Mouse (Mus musculus) midbrain, embryonic 16.5 days (tissue): ENCODE results near the gene Wscd1. TPM values are rescaled to one million over a fixed set of nuclear protein-coding genes. Genes with fewer than 3 reads are reported as not detected.

Source experiments
- ATAC-seq: fragments of 200-750 bp; cut with Nextera tagmentation; 2 replicates; pipeline ENCODE4 v1.8.0; 2017; ENCODE audit warnings: moderate TSS enrichment
- H3K27ac ChIP-seq: fragments of 300-500 bp; sonication (generic); 2 replicates; pipeline ENCODE4 v1.5.1; 2014; ENCODE audit warnings: mild to moderate bottlenecking, low read length, mixed read lengths
- H3K27me3 ChIP-seq: fragments of 300-500 bp; sonication (generic); 2 replicates; pipeline ENCODE4 v1.6.1; 2014; ENCODE audit warnings: low read depth, low read length, mixed read lengths; ENCODE audit not compliant: control insufficient read depth, insufficient read depth
- H3K36me3 ChIP-seq: fragments of 300-500 bp; sonication (generic); 2 replicates; pipeline ENCODE4 v1.6.1; 2014; ENCODE audit warnings: mild to moderate bottlenecking, low read length, moderate library complexity, mixed read lengths; ENCODE audit not compliant: control insufficient read depth, insufficient read depth
- H3K4me1 ChIP-seq: fragments of 300-500 bp; sonication (generic); 2 replicates; pipeline ENCODE4 v1.6.1; 2014; ENCODE audit warnings: mild to moderate bottlenecking, low read length, mixed read lengths; ENCODE audit not compliant: control insufficient read depth, insufficient read depth
- H3K4me2 ChIP-seq: fragments of 300-500 bp; sonication (generic); 2 replicates; pipeline ENCODE4 v1.6.1; 2014; ENCODE audit warnings: mild to moderate bottlenecking, low read length, mixed read lengths
- H3K4me3 ChIP-seq: fragments of 300-500 bp; sonication (generic); 2 replicates; pipeline ENCODE4 v1.5.1; 2014; ENCODE audit warnings: low read depth, mild to moderate bottlenecking, low read length, moderate library complexity, mixed read lengths
- H3K9ac ChIP-seq: fragments of 300-500 bp; sonication (generic); 2 replicates; pipeline ENCODE4 v1.6.1; 2014; ENCODE audit warnings: low read depth, low read length, mixed read lengths
- H3K9me3 ChIP-seq: fragments of 300-500 bp; sonication (generic); replicated peaks from 2 replicates; pipeline ENCODE4 v1.6.1; 2014; ENCODE audit warnings: mild to moderate bottlenecking, low read length, mixed read lengths; ENCODE audit not compliant: control insufficient read depth, poor library complexity, severe bottlenecking
- whole genome bisulfite sequencing: fragments of 180-500 bp; shearing (Covaris S2); extraction: QIAGEN DNeasy Blood & Tissue Kit; methylation state at CpG from one replicate; pipeline ENCODE4 v1.1.7; 2014; 5-methylcytosine and 5-hydroxymethylcytosine counted together
- polyA plus RNA-seq: library from polyadenylated mRNA; unstranded; fragments of >200 nt; fragmentation: Nextera tagmentation; extraction: Ambion mirVana; gene quantifications from 2 replicates; pipeline ENCODE4 v1.2.1, GENCODE M21; 2015

The Wscd1 gene
- polyA plus RNA-seq, 1 experiment from 2014 or later, result 86.3 TPM

GRCm38 (mm10) chr11:71772802-71773201 is 23.1 kb downstream of the Wscd1 start:
- peak; percentile 41; the same call in 1 of the 2 replicates for ATAC-seq
- no peak overlapping the region for H3K4me2 ChIP-seq
- H3K27ac ChIP-seq, result 0 out of 2 replicates have a peak overlapping the region, but pooled peaks have one; percentile 10
- H3K27me3 ChIP-seq, result no peaks in the 10 kb centered on the region
- H3K4me3 ChIP-seq, result no peak overlapping the region
- H3K9me3 ChIP-seq, result no peaks in the 10 kb centered on the region
- H3K9ac ChIP-seq, result no peak overlapping the region; the same call in 1 of the 2 replicates
- peaks cover 17% of the 10 kb centered on the region for H3K4me1 ChIP-seq
- WGBS, result 20% methylated on average over 4 of the region's 4 CpGs
- peaks cover 12% of the 10 kb centered on the region for H3K36me3 ChIP-seq

DNA sequence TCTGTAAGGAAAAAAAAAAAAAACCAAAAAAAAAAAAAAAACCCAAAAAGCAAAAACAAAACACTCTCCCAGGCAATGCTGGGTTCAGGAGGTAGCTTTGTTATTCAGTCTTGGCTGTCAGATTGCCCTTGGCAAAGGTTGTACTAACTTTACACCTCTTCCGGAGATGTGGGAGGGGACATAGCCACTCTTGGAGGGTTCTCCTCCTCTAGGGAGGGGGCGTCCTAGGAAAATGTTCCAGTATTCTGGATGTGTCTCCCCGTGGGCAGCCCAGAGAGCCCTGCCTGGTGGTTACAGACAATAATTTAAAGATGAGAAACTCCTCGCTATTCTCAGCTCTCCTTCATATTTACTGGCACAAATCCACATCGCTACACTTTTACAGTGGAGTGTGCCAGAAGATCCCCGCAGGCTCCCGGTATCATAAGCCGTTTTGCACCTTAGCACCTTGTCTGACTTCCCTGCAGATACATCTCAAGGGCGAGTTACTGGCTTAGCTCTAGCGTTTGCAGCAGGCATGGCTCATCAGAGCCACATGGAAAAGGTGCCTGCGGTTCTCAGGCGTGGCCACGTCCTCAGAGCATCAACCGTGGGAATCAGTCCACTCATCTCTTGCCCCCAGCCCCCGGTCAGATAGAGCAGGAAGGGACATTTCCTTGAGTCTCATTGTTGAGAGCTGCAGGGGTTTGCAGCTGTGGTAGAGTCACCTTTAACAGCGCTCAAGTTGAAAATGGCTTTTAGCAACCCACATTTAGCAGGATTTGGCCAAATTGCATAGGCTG is 24.5 kb downstream of the Wscd1 start:
- Histone ChIP-seq H3K4me2 (no peak overlapping the region), H3K36me3 (peaks cover 5% of the 10 kb centered on the region), H3K27me3 (no peaks in the 10 kb centered on the region), H3K27ac (no peak overlapping the region), H3K9me3 (no peaks in the 10 kb centered on the region), H3K4me1 (peaks cover 23% of the 10 kb centered on the region), H3K4me3 (no peak overlapping the region), H3K9ac (no peak overlapping the region)
- 51% methylated on average over 16 of the region's 16 CpGs for WGBS
- no peak for ATAC-seq

DNA sequence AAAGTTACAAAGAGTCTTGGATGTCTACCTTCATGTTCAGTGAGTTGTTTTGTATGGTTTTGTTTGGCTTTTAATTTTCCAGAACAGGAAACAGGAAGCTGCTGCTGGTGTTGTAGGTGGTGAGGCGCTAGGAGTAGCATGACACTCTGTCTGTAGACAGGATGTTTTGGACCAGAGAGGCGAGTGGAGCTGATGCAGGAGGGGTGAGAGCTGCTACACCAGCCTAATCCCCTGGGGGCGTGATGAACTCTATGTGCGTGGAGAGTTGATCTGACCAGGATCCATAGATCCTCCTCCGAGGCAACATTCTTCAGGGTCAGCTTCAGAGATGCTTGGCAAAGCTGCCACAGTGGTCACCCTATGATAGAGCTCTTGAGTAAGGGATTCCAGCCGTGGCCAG is 25.3 kb downstream of the Wscd1 start:
- Histone ChIP-seq H3K4me1 (peaks cover 31% of the 10 kb centered on the region), H3K36me3 (peaks cover 2% of the 10 kb centered on the region; the same call in 1 of the 2 replicates), H3K27ac (no peak overlapping the region), H3K9me3 (no peaks in the 10 kb centered on the region), H3K27me3 (no peaks in the 10 kb centered on the region), H3K4me2 (no peak overlapping the region), H3K4me3 (no peak overlapping the region), H3K9ac (no peak overlapping the region)
- 82% methylated on average over 6 of the region's 6 CpGs for WGBS
- ATAC-seq, result no peak

DNA sequence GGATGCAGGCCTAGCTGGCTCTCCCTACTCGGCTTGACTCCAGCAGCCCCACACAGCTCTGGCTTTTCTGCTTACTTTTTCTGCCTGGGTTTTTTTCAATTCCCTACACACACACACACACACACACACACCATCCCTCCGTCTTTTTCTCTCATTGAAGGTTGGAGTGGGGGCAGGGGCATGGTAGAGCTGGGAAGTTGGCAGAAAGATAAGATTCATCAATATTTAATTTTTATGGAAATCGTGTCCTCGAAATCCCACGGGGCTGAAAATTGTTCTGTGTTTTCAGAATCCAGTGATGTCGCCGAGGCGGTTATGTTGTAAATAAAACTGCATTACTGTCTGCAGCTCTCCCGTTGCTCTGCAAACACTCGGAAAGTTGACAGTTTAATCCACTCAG is 29.9 kb downstream of the Wscd1 start:
- Histone ChIP-seq H3K9me3 (no peaks in the 10 kb centered on the region), H3K4me3 (no peak overlapping the region), H3K9ac (no peak overlapping the region), H3K27ac (peak overlapping the region; percentile 68), H3K4me2 (no peak overlapping the region), H3K4me1 (peaks cover 32% of the 10 kb centered on the region), H3K36me3 (peaks cover 6% of the 10 kb centered on the region; the same call in 1 of the 2 replicates), H3K27me3 (no peaks in the 10 kb centered on the region)
- WGBS, result 44% methylated on average over 10 of the region's 10 CpGs
- ATAC-seq, result peak; percentile 68

DNA sequence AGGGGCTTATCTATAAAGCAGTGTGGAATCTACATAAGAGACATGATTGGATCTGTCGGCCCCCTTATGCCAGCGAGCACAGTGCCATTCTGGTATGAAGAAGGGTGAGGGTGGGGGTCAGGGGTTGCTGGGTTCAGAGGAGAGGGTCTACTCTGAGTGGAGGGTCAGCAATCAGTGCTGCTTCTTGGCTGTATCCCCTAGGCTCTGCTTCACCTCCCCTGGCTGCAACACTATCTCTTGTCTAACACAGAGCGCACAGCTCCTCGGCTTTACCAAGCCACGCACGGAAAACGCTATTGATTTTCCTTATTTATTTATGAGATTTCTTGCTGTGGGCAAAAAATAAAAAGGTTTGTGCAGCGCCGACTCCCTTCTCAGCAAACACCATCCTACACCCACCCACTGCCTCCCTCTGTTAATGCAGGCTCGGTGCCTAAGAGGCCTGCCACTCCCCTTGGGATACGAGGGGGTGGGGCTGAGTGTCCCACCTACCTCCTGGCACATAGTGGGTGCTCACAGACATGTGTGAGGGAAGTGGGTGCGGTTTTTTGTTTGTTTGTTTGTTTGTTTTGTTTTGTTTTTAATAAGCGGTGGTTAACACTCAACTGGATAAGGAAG is 32.1 kb downstream of the Wscd1 start:
- H3K4me3 ChIP-seq, result no peak overlapping the region
- peak overlapping the region; percentile 25; the same call in 1 of the 2 replicates for H3K27ac ChIP-seq
- WGBS, result 59% methylated on average over 13 of the region's 13 CpGs
- peak; percentile 43; the same call in 1 of the 2 replicates for ATAC-seq
- no peak overlapping the region for H3K4me2 ChIP-seq
- H3K9ac ChIP-seq, result no peak overlapping the region
- no peaks in the 10 kb centered on the region for H3K27me3 ChIP-seq
- no peaks in the 10 kb centered on the region for H3K9me3 ChIP-seq
- peaks cover 14% of the 10 kb centered on the region for H3K36me3 ChIP-seq
- H3K4me1 ChIP-seq, result peaks cover 32% of the 10 kb centered on the region

GRCm38 (mm10) chr11:71785499-71785898 is 35.8 kb downstream of the Wscd1 start:
- Histone ChIP-seq H3K36me3 (peaks cover 28% of the 10 kb centered on the region), H3K27ac (no peak overlapping the region), H3K9ac (no peak overlapping the region), H3K4me1 (peaks cover 14% of the 10 kb centered on the region), H3K9me3 (no peaks in the 10 kb centered on the region), H3K27me3 (no peaks in the 10 kb centered on the region), H3K4me3 (no peak overlapping the region), H3K4me2 (no peak overlapping the region)
- WGBS, result 88% methylated on average over 4 of the region's 4 CpGs
- no peak for ATAC-seq

- H3K4me1 ChIP-seq, result no peaks in the 10 kb centered on the region
- H3K36me3 ChIP-seq, result peaks cover 28% of the 10 kb centered on the region
- WGBS, result 94% methylated on average over 4 of the region's 4 CpGs
- no peak overlapping the region for H3K27ac ChIP-seq
- H3K27me3 ChIP-seq, result no peaks in the 10 kb centered on the region
- no peak overlapping the region for H3K4me3 ChIP-seq
- no peak for ATAC-seq
- no peak overlapping the region for H3K4me2 ChIP-seq
- H3K9me3 ChIP-seq, result no peaks in the 10 kb centered on the region
- H3K9ac ChIP-seq, result no peak overlapping the region
Observed at GRCm38 (mm10) chr11:71788209-71788608, 38.5 kb downstream of the Wscd1 start.

DNA sequence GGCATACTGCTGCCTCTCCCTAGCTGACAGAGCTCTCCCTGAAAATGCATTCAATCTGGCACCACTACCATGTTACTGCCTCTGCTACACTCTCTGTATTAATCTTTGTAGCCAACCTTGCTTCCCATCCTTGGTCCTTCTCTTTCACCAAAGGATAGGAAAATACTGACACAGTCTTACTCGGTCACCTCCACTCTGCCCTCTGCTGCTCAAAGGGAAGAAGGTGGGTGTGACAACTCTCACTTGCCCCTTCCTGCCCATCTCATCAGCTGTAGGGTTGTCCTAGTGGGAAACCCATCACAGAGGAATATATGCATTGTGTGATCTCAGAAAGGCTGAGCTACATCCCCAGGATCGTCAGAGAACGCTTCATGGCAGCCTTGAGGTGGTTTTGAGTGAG is 40.5 kb downstream of the Wscd1 start:
- H3K9ac ChIP-seq, result no peak overlapping the region
- H3K27me3 ChIP-seq, result no peaks in the 10 kb centered on the region
- no peaks in the 10 kb centered on the region for H3K9me3 ChIP-seq
- ATAC-seq, result no peak
- 81% methylated on average over 3 of the region's 3 CpGs for WGBS
- H3K27ac ChIP-seq, result no peak overlapping the region
- no peak overlapping the region for H3K4me3 ChIP-seq
- no peak overlapping the region for H3K4me2 ChIP-seq
- H3K36me3 ChIP-seq, result peaks cover 22% of the 10 kb centered on the region
- no peaks in the 10 kb centered on the region for H3K4me1 ChIP-seq

GRCm38 (mm10) chr11:71799206-71799605 is 49.5 kb downstream of the Wscd1 start:
- no peak overlapping the region for H3K4me2 ChIP-seq
- no peaks in the 10 kb centered on the region for H3K9me3 ChIP-seq
- H3K4me3 ChIP-seq, result no peak overlapping the region
- H3K4me1 ChIP-seq, result no peaks in the 10 kb centered on the region
- H3K9ac ChIP-seq, result no peak overlapping the region
- ATAC-seq, result no peak
- H3K27me3 ChIP-seq, result no peaks in the 10 kb centered on the region
- WGBS, result 94% methylated on average over 4 of the region's 4 CpGs
- no peaks in the 10 kb centered on the region for H3K36me3 ChIP-seq
- no peak overlapping the region for H3K27ac ChIP-seq
